Mouse (Mus musculus) megakaryocyte, adult 5-6 weeks (primary cell): ENCODE measurements around the gene Schip1. TPM values are rescaled to one million over a fixed set of nuclear protein-coding genes. Genes with fewer than 3 reads are reported as not detected.

Experiments
- ATAC-seq: 2 replicates; pipeline ENCODE4 v1.8.0; 2016; ENCODE audit warnings: mild to moderate bottlenecking, inconsistent platforms; ENCODE audit not compliant: poor library complexity, severe bottlenecking
- total RNA-seq, 2 experiments: library from RNA; stranded (forward) in 1 of 2; stranded (reverse) in 1 of 2; fragments of 153-499, 151-499 nt in 1 of 2; fragments of 221-1000, 200-1000 nt in 1 of 2; gene quantifications; 2 replicates each; pipeline versions ENCODE4 v1.2.3 to v1.2.4; 2015 to 2017

Schip1 gene
- total RNA-seq, 2 experiments from 2014 or later = 0.11 TPM; not detected in 1

GRCm38 (mm10) chr3:68576431-68576830 lies 511.8 kb downstream of the Schip1 start:
- ATAC-seq = no peak

GRCm38 (mm10) chr3:68576948-68577347 lies 512.3 kb downstream of the Schip1 start:
- ATAC-seq = no peak

DNA sequence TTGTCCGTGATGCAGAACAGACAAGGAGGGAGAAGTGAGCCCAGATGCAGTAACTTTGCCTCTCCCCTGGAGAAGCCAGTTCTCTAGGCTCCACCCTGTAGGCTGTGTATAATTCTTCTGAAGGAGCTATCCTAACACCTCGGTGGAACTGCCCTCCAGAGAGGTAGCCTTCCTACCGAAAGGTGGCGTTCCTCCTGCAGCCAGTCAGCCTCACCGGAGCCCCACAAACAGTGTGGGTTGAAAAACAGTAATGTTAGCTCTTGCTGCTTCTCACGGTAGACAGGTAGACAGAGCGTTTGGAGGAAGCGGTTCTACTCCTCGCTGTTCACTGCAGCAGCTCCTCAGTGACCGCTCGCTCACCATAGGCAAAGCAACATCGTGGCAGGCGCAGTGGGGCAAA lies 517.0 kb downstream of the Schip1 start:
- no peak for ATAC-seq

GRCm38 (mm10) chr3:68582103-68582740 lies 517.6 kb downstream of the Schip1 start:
- ATAC-seq = no peak

DNA sequence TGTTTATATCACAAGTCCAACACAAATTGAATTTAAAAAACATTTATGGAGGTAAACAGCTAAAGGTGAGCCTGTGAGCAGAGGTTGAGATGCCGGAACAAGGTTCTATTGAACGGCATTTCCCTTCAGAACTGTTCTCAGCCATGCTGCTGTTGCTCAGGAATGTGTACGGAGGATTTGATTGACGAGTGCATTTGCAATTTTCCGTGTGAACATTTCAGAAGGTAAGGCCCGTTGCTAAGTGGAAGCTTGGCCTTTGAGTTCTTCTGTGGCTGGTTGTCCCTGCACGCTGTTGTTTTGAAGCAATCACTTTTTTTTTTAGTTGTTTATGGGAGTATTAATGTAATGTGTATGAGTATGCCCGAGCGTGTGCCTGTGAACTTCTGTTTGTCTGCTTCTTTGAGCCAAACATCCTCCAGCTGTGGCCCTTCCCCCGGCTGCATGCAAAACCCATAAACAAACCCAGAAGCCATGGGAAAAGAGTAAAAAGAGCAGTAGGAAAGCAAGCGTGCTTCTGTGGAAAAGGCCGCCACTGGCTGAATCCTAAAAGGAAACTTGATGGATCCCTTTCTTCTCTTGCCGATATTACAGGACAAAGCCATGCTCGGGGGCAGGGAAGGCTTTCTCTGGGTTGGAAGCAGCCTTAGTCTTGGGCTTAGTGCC lies 518.6 kb downstream of the Schip1 start:
- ATAC-seq = no peak

- no peak for ATAC-seq
These were observed 519.3 kb downstream of the Schip1 start for GRCm38 (mm10) chr3:68583771-68584511.

DNA sequence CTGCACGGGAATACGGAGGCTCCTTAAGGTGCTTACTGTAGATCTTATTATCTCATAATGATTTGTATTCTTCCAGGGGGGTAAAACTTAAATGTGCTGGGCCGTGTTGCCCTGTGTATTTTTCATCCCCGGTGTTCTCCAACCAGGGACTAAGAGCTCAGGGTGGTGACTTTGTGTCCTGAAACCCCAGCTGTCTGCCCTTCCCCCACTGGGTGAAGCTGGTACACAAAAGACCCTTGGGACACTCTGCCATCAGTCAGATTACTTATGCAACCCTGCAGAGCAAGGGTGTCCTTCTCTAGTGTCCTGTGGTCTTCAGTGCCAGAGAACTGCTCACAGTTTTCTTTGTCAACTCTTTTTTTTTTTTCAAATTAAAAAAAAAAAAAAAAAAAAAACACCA lies 520.6 kb downstream of the Schip1 start:
- no peak for ATAC-seq

- no peak for ATAC-seq
These were observed 522.1 kb downstream of the Schip1 start for GRCm38 (mm10) chr3:68586646-68587064.

DNA sequence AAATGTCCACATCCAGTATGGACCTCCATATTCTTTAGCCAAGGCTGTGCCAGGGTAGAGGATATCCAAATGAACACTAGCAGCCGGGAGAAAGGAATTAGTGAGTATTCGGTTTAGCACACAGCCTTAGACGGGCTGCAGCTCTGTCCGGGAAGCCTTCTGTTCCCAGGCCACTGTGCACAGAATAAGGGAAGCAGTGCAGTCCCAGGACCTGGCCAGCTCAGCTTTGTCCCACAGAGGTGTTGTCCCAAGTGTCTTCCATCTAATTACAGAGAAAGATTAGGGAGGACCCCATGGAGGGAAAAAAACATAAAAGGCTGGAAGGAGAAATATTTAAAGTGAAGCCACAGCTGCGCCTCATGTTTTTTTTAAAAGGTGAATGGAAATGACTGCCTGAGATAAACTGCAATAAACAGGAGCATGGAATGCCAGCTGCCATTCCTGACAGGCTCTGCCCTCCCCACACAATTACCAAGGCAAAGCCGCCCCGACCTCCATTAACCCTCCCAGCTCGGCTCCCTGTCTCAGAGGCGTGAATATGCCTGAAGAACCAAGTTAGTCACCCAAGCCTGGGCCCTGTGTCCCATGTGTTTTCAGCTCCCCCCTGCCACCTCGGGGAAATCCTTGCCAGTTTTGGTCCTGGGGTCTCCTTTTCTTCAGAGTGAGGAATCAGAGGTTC lies 523.1 kb downstream of the Schip1 start:
- no peak for ATAC-seq

GRCm38 (mm10) chr3:68589220-68589840 lies 524.7 kb downstream of the Schip1 start:
- no peak for ATAC-seq

- ATAC-seq = no peak
These were observed 525.8 kb downstream of the Schip1 start for GRCm38 (mm10) chr3:68590436-68590835.

GRCm38 (mm10) chr3:68592575-68592974 lies 528.0 kb downstream of the Schip1 start:
- no peak for ATAC-seq

GRCm38 (mm10) chr3:68593073-68593867 lies 528.7 kb downstream of the Schip1 start:
- no peak for ATAC-seq

- ATAC-seq = no peak
These were observed 530.8 kb downstream of the Schip1 start for GRCm38 (mm10) chr3:68595316-68595925.

GRCm38 (mm10) chr3:68596938-68597337 lies 532.3 kb downstream of the Schip1 start:
- no peak for ATAC-seq

DNA sequence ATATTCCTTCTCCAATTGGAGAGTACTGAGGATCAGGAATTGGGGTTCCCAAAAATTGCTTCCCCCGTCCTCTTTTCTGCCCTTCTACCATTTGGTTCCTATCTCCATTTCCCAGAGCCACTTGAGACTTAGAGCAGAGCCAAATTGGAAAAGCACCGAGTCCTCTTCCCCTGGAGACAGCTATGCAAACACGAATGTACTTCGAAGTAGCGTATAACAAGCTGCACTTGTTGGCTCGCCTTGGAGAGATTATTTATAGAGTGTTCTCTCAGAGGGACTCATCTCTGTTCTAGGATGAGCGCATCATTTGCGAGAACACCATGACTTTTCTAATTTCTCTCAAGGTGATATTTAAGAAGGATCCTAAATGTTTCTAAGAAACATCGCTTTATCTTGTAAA lies 538.3 kb downstream of the Schip1 start:
- ATAC-seq = no peak

DNA sequence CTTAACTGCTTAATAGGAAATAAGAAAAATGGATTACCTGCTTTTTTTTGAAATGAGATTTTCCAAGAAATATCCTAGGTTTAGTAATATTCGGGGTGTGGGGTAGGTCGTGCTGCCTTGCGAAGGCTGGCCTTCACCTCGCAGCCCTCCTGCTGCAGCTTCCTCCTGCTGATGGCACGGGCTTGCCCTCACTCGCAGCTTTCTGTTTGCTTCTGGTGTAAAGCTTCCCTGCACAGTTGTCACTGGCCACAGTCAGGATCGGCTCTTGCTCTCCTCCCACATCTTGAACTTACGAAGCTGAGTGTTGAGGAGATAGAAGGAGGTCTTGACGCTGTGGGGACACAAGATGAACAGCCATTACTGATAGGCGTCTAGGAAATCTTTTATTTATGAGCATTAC lies 539.9 kb downstream of the Schip1 start:
- no peak for ATAC-seq

DNA sequence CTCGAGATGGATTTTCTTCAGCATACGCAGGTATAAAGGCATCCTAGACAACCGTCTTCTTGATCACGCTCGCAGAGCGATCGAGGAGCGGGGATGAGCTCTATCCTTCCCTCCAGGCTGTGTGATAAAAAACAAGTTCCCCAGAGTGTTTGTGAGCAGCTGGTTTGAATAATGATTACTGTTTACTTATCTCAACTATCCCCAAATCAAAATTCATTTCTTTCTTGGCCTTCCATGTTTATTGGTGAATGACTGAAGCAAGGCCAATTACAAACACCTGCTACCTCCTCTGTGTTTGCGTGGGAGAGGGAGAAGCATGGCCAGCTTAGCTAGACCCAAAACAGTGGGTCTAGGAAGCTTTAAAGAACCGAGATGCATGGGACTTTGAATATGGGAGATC lies 540.4 kb downstream of the Schip1 start:
- no peak for ATAC-seq

DNA sequence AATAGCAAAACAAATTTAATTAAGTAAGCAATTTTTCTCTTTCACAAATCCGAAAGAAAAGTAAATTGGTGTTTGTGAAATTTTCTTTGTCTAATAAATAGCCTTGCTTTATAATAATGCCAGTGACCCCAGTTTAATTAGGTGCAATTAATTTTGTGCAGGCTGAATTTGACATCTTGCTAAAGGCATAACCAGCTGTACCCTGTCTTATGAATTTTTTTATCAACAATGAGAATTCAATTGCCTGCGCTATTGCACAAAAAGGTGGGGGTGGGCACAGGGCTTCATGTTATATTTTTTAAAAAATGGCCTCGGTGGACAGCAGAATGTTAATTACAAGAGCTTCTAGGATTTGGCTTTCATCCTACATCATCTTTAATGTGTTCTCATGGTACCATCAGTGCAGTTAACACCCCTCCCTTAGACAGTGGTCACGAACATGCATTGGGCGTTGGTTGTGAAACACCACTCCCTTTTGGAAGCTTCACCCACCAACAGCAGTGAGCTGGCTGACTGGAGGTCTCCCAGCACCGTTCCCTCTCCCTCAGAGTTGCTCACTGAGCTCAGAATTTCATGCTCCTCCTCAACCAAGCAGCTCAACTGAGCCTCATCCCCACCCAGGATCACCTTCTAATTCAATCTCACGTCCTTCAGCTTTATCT lies 541.5 kb downstream of the Schip1 start:
- no peak for ATAC-seq
